Mouse (Mus musculus) midbrain, embryonic 15.5 days (tissue): ENCODE measurements around the gene Tmem164. TPM values are rescaled to one million over a fixed set of nuclear protein-coding genes. Genes with fewer than 3 reads are reported as not detected.

Experiments
- ATAC-seq: fragments of 200-750 bp; cut with Nextera tagmentation; replicated peaks from 2 replicates; pipeline ENCODE4 v1.8.0; 2017; ENCODE audit warnings: moderate TSS enrichment
- H3K27ac ChIP-seq: fragments of 300-500 bp; sonication (generic); 2 replicates; pipeline ENCODE4 v1.5.1; 2015; ENCODE audit warnings: mild to moderate bottlenecking, inconsistent platforms
- H3K27me3 ChIP-seq: fragments of 300-500 bp; sonication (generic); replicated peaks from 2 replicates; pipeline ENCODE4 v1.6.1; 2015; ENCODE audit warnings: inconsistent platforms
- H3K36me3 ChIP-seq: fragments of 300-500 bp; sonication (generic); replicated peaks from 2 replicates; pipeline ENCODE4 v1.6.1; 2015; ENCODE audit warnings: inconsistent platforms
- H3K4me1 ChIP-seq: fragments of 300-500 bp; sonication (generic); 2 replicates; pipeline ENCODE4 v1.6.1; 2015; ENCODE audit warnings: inconsistent platforms
- H3K4me2 ChIP-seq: fragments of 300-500 bp; sonication (generic); 2 replicates; pipeline ENCODE4 v1.6.1; 2015; ENCODE audit warnings: inconsistent platforms, mild to moderate bottlenecking, moderate library complexity
- H3K4me3 ChIP-seq: fragments of 300-500 bp; sonication (generic); 2 replicates; pipeline ENCODE4 v1.5.1; 2015; ENCODE audit warnings: mild to moderate bottlenecking, inconsistent platforms
- H3K9ac ChIP-seq: fragments of 300-500 bp; sonication (generic); 2 replicates; pipeline ENCODE4 v1.6.1; 2015; ENCODE audit warnings: mild to moderate bottlenecking, inconsistent platforms
- H3K9me3 ChIP-seq: fragments of 300-500 bp; sonication (generic); 2 replicates; pipeline ENCODE4 v1.6.1; 2016; ENCODE audit warnings: inconsistent platforms
- WGBS: fragments of 180-500 bp; shearing (Covaris S2); methylation state at CpG from one replicate; pipeline ENCODE4 v1.1.7; 2015; ENCODE audit warnings: mixed read lengths; 5-methylcytosine and 5-hydroxymethylcytosine counted together
- polyA plus RNA-seq: library from polyadenylated mRNA; unstranded; fragments of >200 nt; fragmentation: Nextera tagmentation; extraction: Ambion mirVana; gene quantifications from 2 replicates; pipeline ENCODE4 v1.2.1, GENCODE M21; 2015

The Tmem164 gene
- polyA plus RNA-seq, 1 experiment from 2014 or later, result 22.3 TPM

DNA sequence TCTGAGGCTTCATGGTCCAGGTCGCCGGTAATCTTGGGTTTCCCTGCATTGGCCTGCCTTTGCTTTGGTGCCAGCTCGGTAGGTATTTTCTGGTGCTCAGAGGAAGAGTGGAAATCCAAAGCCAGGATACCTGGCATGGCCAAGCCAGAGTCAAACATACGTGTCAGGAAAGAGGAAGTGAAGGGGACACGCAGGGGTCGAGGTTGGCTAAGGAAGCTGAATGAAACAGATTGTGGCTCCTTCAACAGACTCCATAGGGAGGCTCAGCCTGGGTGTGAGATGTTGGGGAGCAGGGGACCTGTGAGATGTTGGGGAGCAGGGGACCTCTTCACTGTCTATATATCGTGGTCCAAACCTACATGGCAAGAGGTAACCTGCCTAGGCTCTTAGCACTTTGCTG, 155.2 kb downstream of the Tmem164 start:
- Histone ChIP-seq H3K4me1 (no peaks in the 10 kb centered on the region), H3K4me2 (no peak overlapping the region), H3K9ac (no peak overlapping the region), H3K9me3 (no peaks in the 10 kb centered on the region), H3K4me3 (no peak overlapping the region), H3K36me3 (no peaks in the 10 kb centered on the region), H3K27ac (no peak overlapping the region), H3K27me3 (no peaks in the 10 kb centered on the region)
- 94% methylated on average over 7 of the region's 7 CpGs for WGBS
- no peak for ATAC-seq

DNA sequence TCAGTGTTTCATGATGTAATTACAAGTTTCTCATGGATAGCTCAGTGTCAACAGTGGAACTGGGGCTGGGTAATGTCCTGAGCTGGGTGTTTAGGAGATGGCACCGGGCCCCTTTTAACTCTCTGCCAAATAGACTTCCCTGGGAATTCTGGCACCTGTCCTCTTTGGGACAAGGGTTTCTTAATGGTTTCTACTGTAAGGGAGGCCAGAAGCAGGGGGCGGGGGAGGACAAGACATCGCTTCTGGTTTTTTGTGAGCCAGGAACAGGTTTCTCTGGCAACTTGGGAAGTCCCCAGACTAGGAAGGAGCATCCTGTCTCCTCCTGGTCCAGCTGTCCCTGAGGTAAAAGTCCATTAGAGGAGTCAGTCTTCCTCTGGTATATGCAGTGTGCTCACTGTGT, 156.1 kb downstream of the Tmem164 start:
- no peaks in the 10 kb centered on the region for H3K36me3 ChIP-seq
- H3K4me3 ChIP-seq, result no peak overlapping the region
- no peak overlapping the region for H3K27ac ChIP-seq
- no peak for ATAC-seq
- no peaks in the 10 kb centered on the region for H3K27me3 ChIP-seq
- 82% methylated on average over 3 of the region's 3 CpGs for WGBS
- H3K9ac ChIP-seq, result no peak overlapping the region
- no peak overlapping the region for H3K4me2 ChIP-seq
- H3K9me3 ChIP-seq, result no peaks in the 10 kb centered on the region
- H3K4me1 ChIP-seq, result no peaks in the 10 kb centered on the region

DNA sequence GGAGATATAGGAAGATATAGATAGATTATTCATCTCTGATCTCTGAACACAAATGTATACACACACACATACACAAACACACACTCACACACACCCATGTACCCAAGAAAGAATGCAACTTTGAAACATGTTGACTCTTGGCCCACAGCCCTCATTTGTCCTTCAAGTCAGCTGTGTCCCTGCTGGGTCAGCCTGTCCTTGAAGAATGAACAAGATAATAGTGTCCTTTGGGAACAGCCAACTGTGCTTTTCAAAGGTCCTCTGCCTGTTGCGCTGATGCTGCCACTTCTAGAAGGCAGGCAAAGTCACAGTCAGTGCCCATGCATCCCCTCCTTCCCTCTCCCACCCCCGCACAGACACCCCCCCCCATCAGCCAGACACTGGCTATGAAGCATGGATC, 157.6 kb downstream of the Tmem164 start:
- H3K9me3 ChIP-seq, result no peaks in the 10 kb centered on the region
- H3K4me2 ChIP-seq, result no peak overlapping the region
- H3K36me3 ChIP-seq, result no peaks in the 10 kb centered on the region
- no peaks in the 10 kb centered on the region for H3K27me3 ChIP-seq
- no peak overlapping the region for H3K4me3 ChIP-seq
- H3K27ac ChIP-seq, result no peak overlapping the region
- 74% methylated on average over 2 of the region's 2 CpGs for WGBS
- H3K4me1 ChIP-seq, result no peaks in the 10 kb centered on the region
- ATAC-seq, result no peak
- H3K9ac ChIP-seq, result no peak overlapping the region

DNA sequence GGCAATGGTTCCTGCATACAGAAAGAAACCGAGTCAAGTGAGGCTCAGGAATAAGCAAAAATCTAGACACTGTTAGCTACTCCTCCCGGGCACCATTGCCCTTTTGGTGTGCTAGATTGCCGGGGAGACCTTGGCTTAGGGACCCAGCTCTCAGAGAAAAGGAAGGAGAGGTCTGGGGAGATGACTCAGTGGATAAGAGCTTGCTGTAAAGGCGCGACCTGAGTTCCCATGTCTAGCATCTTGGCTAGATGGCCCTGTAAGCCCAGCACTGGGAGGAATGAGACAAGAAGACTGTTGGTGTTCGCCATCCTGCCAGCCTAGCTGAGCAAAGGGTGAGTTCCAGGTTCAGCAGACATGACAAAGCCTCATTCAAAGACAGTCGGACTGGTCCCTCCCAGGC, 158.2 kb downstream of the Tmem164 start:
- Histone ChIP-seq H3K36me3 (no peaks in the 10 kb centered on the region), H3K27ac (no peak overlapping the region), H3K27me3 (no peaks in the 10 kb centered on the region), H3K9me3 (no peaks in the 10 kb centered on the region), H3K9ac (no peak overlapping the region), H3K4me3 (no peak overlapping the region), H3K4me2 (no peak overlapping the region), H3K4me1 (no peaks in the 10 kb centered on the region)
- no peak for ATAC-seq
- WGBS, result 86% methylated on average over 7 of the region's 7 CpGs

DNA sequence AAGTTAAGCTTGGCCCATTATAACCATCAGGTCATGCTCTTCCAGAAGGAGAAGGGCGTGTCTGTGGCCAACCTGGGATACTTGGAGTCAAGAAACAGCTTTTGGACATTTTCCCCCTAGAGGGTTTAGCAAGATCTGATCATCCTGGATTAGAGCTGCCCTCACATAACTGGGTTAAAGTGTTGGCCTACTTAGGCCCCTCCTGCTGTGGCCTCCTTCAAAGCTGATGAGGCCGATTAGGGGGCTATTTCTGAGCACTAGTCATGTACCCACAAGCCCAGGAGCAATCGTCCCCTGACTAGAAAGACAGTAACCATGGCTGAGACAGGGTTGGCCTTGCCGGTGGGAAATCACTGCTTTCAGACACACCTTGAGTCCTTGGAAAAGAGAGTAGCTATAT, 160.7 kb downstream of the Tmem164 start:
- 80% methylated on average over 4 of the region's 4 CpGs for WGBS
- H3K27me3 ChIP-seq, result no peaks in the 10 kb centered on the region

DNA sequence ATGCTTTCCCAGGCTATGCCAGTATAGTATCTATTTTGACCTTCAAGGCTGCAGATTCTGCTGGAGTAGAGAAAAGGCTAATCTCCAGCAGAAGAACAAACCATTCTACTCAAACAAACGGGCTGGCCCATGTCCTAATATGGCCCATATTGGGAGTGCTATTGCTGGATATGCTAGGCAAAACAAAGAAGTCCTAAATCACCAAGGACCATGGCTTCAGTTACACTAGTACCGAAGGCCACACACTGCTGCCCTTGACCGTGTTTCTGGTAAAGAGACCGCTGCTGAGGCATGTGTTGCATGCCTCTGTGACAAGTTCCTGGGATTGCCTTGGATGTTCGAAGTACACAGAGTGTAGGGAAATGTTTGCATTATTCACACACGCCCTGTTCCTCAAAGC, 165.1 kb downstream of the Tmem164 start:
- Histone ChIP-seq H3K27me3 (no peaks in the 10 kb centered on the region), H3K4me3 (no peak overlapping the region), H3K4me1 (no peaks in the 10 kb centered on the region), H3K9ac (no peak overlapping the region), H3K27ac (no peak overlapping the region), H3K36me3 (no peaks in the 10 kb centered on the region), H3K9me3 (no peaks in the 10 kb centered on the region), H3K4me2 (no peak overlapping the region)
- no peak for ATAC-seq
- 85% methylated on average over 6 of the region's 6 CpGs for WGBS

More for the DNA sequence above, 160.7 kb downstream of the Tmem164 start:
- Histone ChIP-seq H3K9ac (no peak overlapping the region), H3K27ac (no peak overlapping the region), H3K4me2 (no peak overlapping the region), H3K4me3 (no peak overlapping the region), H3K36me3 (no peaks in the 10 kb centered on the region), H3K4me1 (no peaks in the 10 kb centered on the region), H3K9me3 (no peaks in the 10 kb centered on the region)
- no peak for ATAC-seq

DNA sequence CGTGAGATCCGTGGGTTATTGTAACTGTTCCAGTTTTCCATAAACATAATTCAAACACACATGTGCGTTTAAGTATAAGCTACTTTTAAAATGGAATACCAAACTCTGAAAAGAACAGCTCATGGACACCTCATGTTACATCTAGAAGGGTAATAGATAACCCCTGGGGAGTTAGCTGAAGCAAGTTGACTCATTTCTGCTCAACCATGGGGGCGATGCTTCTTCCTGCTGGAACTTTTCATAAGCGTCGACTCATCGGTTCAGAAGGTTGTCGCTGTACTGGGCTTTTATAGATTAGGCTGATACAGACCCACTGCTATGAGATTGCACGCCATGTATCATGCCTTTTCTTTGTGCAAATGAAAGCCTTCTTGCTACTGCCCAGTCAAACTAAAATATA, 166.8 kb downstream of the Tmem164 start:
- no peak for ATAC-seq
- H3K27ac ChIP-seq, result no peak overlapping the region
- H3K9ac ChIP-seq, result no peak overlapping the region
- H3K4me2 ChIP-seq, result no peak overlapping the region
- 93% methylated on average over 9 of the region's 9 CpGs for WGBS
- no peaks in the 10 kb centered on the region for H3K4me1 ChIP-seq
- H3K27me3 ChIP-seq, result no peaks in the 10 kb centered on the region
- H3K9me3 ChIP-seq, result no peaks in the 10 kb centered on the region
- H3K4me3 ChIP-seq, result no peak overlapping the region
- no peaks in the 10 kb centered on the region for H3K36me3 ChIP-seq

DNA sequence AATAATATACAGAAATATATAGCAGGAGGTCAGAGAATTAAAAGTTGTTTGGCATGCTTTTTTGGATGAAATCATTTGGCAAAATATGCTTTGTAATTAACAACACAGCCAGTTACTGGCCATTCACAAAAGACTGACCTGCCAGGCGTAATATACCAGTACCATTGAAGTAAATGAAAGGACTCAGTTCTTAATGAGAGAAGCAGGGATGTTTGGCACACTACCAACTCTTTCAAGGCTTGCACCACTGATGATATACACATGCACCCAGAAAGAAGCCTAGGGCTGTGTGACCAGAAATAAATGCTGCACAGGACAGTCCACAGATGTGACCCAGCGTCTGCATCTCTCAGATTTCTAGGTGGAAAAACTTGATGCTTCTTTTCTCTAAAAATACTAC, 188.6 kb downstream of the Tmem164 start:
- no peak overlapping the region for H3K4me2 ChIP-seq
- no peak overlapping the region for H3K27ac ChIP-seq
- H3K27me3 ChIP-seq, result no peaks in the 10 kb centered on the region
- H3K9me3 ChIP-seq, result no peaks in the 10 kb centered on the region
- no peak overlapping the region for H3K9ac ChIP-seq
- no peaks in the 10 kb centered on the region for H3K36me3 ChIP-seq
- 78% methylated on average over 2 of the region's 2 CpGs for WGBS
- H3K4me1 ChIP-seq, result no peaks in the 10 kb centered on the region
- H3K4me3 ChIP-seq, result no peak overlapping the region
- ATAC-seq, result 0 out of 2 replicates have a peak, but pooled peaks have one; percentile 27

DNA sequence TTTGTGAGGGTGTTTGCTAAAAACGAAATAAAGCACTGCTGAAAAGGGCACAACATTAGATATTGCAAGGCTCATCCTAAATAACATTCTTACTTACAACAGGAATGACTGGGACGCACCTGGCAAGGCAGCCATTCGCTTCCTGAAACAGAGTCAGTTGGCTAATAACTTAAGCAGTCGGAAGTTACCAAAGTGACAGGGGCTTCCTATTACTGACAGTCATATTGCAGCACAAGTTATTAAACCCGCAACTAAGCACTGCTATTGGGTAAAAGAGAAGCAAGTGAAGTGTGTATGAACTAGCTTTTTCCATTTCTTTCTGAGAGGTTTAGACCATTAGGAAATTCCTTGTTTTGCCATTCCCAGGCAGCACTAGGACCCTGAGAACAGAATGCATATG, 201.0 kb downstream of the Tmem164 start:
- Histone ChIP-seq H3K4me3 (no peak overlapping the region), H3K4me1 (no peaks in the 10 kb centered on the region), H3K27ac (no peak overlapping the region), H3K9me3 (no peaks in the 10 kb centered on the region), H3K9ac (no peak overlapping the region), H3K27me3 (peaks cover 7% of the 10 kb centered on the region), H3K4me2 (no peak overlapping the region), H3K36me3 (no peaks in the 10 kb centered on the region)
- no peak for ATAC-seq
- WGBS, result 93% methylated on average over 5 of the region's 5 CpGs

DNA sequence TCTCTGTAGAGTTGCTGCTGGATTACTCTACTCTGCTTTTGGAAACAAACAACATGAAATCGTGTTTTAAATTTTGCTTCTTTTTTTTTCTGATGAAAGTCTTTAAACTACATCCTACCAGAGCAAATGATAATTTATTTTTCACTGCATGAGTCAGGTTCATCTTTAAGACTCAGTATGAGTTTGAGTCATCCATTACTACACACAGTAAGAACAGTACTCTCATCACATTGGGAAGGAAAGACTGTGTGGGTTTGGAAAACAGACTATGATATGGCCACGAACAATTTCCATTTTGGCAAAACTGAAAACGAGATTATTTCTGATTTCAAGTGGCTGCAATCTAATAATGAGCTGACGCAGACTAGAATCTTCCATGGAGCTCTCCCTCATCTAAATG, 202.4 kb downstream of the Tmem164 start:
- Histone ChIP-seq H3K9me3 (no peaks in the 10 kb centered on the region), H3K27me3 (peaks cover 10% of the 10 kb centered on the region), H3K4me1 (no peaks in the 10 kb centered on the region), H3K4me3 (no peak overlapping the region), H3K4me2 (no peak overlapping the region), H3K9ac (no peak overlapping the region), H3K27ac (no peak overlapping the region), H3K36me3 (no peaks in the 10 kb centered on the region)
- WGBS, result 87% methylated on average over 4 of the region's 4 CpGs
- ATAC-seq, result no peak

DNA sequence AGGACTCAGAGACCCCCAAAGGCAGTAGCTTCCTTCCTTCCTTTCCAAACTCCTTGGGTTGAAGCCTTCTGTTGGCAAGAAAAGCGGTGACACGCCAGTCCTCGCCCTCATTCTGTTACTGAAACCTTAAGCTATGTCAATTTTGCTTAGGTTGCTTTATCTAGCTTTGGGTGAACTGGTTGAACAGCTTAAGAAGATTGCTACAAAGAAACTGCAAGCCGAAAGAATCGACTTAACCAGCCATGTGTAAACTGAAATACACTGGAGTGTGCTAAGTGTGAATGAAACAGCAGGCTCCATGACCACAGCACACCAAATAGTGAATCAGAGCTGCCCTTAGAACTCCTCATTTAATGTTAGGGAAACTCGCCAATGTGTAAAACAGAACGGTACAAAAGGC, 204.8 kb downstream of the Tmem164 start:
- WGBS, result 81% methylated on average over 7 of the region's 7 CpGs
- no peak overlapping the region for H3K9ac ChIP-seq
- no peak overlapping the region for H3K4me3 ChIP-seq
- no peak for ATAC-seq
- H3K27ac ChIP-seq, result no peak overlapping the region
- peaks cover 3% of the 10 kb centered on the region; the same call in 1 of the 2 replicates for H3K27me3 ChIP-seq
- no peaks in the 10 kb centered on the region for H3K4me1 ChIP-seq
- H3K4me2 ChIP-seq, result no peak overlapping the region
- no peaks in the 10 kb centered on the region for H3K9me3 ChIP-seq
- H3K36me3 ChIP-seq, result no peaks in the 10 kb centered on the region
